Mouse (Mus musculus) hindbrain, embryonic 16.5 days (tissue): ENCODE data around the gene Prkci. TPM values are rescaled to one million over a fixed set of nuclear protein-coding genes. Genes with fewer than 3 reads are reported as not detected.

Experiments
- ATAC-seq: fragments of 200-750 bp; cut with Nextera tagmentation; 2 replicates; pipeline ENCODE4 v1.8.0; 2017; ENCODE audit warnings: moderate TSS enrichment, moderate library complexity
- H3K27ac ChIP-seq: fragments of 300-500 bp; sonication (generic); 2 replicates; pipeline ENCODE4 v1.5.1; 2014; ENCODE audit warnings: low read depth, mild to moderate bottlenecking, control low read depth, low read length, moderate library complexity
- H3K27me3 ChIP-seq: fragments of 300-500 bp; sonication (generic); replicated peaks from 2 replicates; pipeline ENCODE4 v1.6.1; 2014; ENCODE audit warnings: low read length; ENCODE audit not compliant: control insufficient read depth, insufficient read depth
- H3K36me3 ChIP-seq: fragments of 300-500 bp; sonication (generic); 2 replicates; pipeline ENCODE4 v1.6.1; 2014; ENCODE audit warnings: mild to moderate bottlenecking, low read length, moderate library complexity, mixed read lengths; ENCODE audit not compliant: control insufficient read depth, insufficient read depth
- H3K4me1 ChIP-seq: fragments of 300-500 bp; sonication (generic); 2 replicates; pipeline ENCODE4 v1.6.1; 2014; ENCODE audit warnings: low read depth, low read length; ENCODE audit not compliant: control insufficient read depth, insufficient read depth
- H3K4me2 ChIP-seq: fragments of 300-500 bp; sonication (generic); 2 replicates; pipeline ENCODE4 v1.6.1; 2014; ENCODE audit warnings: mild to moderate bottlenecking, low read length, control low read depth, moderate library complexity
- H3K4me3 ChIP-seq: fragments of 300-500 bp; sonication (generic); 2 replicates; pipeline ENCODE4 v1.5.1; 2014; ENCODE audit warnings: mild to moderate bottlenecking, low read length, control low read depth, moderate library complexity
- H3K9ac ChIP-seq: fragments of 300-500 bp; sonication (generic); 2 replicates; pipeline ENCODE4 v1.6.1; 2014; ENCODE audit warnings: low read depth, mild to moderate bottlenecking, control low read depth, low read length, moderate library complexity
- H3K9me3 ChIP-seq: fragments of 300-500 bp; sonication (generic); 2 replicates; pipeline ENCODE4 v1.6.1; 2014; ENCODE audit warnings: mild to moderate bottlenecking, low read length, moderate library complexity; ENCODE audit not compliant: control insufficient read depth
- WGBS: fragments of 180-500 bp; shearing (Covaris S2); extraction: QIAGEN DNeasy Blood & Tissue Kit; methylation state at CpG from one replicate; pipeline ENCODE4 v1.1.7; 2014; 5-methylcytosine and 5-hydroxymethylcytosine counted together
- polyA plus RNA-seq: library from polyadenylated mRNA; unstranded; fragments of >200 nt; fragmentation: Nextera tagmentation; extraction: Ambion mirVana; gene quantifications from 2 replicates; pipeline ENCODE4 v1.2.1, GENCODE M21; 2015

Gene Prkci
- polyA plus RNA-seq, 1 experiment from 2014 or later, result 25.3 TPM

GRCm38 (mm10) chr3:30965644-30966043 lies 29.9 kb upstream of the Prkci start:
- H3K9ac ChIP-seq, result no peak overlapping the region
- no peaks in the 10 kb centered on the region for H3K27me3 ChIP-seq
- no peak for ATAC-seq
- no peak overlapping the region for H3K4me2 ChIP-seq
- peaks cover 26% of the 10 kb centered on the region for H3K36me3 ChIP-seq
- H3K4me1 ChIP-seq, result peaks cover 5% of the 10 kb centered on the region
- no peaks in the 10 kb centered on the region for H3K9me3 ChIP-seq
- WGBS, result 95% methylated on average over 13 of the region's 13 CpGs
- H3K27ac ChIP-seq, result no peak overlapping the region
- no peak overlapping the region for H3K4me3 ChIP-seq

GRCm38 (mm10) chr3:30968531-30969092 lies 26.9 kb upstream of the Prkci start:
- peak overlapping the region; percentile 75 for H3K4me2 ChIP-seq
- H3K36me3 ChIP-seq, result peaks cover 9% of the 10 kb centered on the region
- ATAC-seq, result peak; percentile 65
- H3K9me3 ChIP-seq, result no peaks in the 10 kb centered on the region
- no peaks in the 10 kb centered on the region for H3K27me3 ChIP-seq
- H3K9ac ChIP-seq, result peak overlapping the region; percentile 97
- peak overlapping the region; percentile 93 for H3K27ac ChIP-seq
- H3K4me1 ChIP-seq, result peaks cover 5% of the 10 kb centered on the region
- under 1% methylated on average over 33 of the region's 54 CpGs for WGBS
- H3K4me3 ChIP-seq, result peak overlapping the region; percentile 99

- Histone ChIP-seq H3K4me3 (peak within 1 kb of the TSS; percentile 99), H3K9ac (peak within 1 kb of the TSS; percentile 97), H3K4me1 (peaks cover 5% of the 10 kb centered on the region), H3K9me3 (no peaks in the 10 kb centered on the region), H3K36me3 (peaks cover 4% of the 10 kb centered on the region), H3K27me3 (no peaks in the 10 kb centered on the region), H3K27ac (peak within 1 kb of the TSS; percentile 93), H3K4me2 (peak within 1 kb of the TSS; percentile 75)
- ATAC-seq, result peak; percentile 95
- WGBS, result under 1% methylated on average over 33 of the region's 34 CpGs
Measured at GRCm38 (mm10) chr3:30969104-30969581, 26.4 kb upstream of the Prkci start, which contains the start of gene Phc3. Phc3 (minus strand) TSS chr3:30969415.

GRCm38 (mm10) chr3:30975102-30975754 lies 20.3 kb upstream of the Prkci start:
- Histone ChIP-seq H3K27me3 (no peaks in the 10 kb centered on the region), H3K4me2 (no peak overlapping the region), H3K4me3 (no peak overlapping the region), H3K36me3 (no peaks in the 10 kb centered on the region), H3K27ac (no peak overlapping the region), H3K9ac (no peak overlapping the region), H3K4me1 (no peaks in the 10 kb centered on the region), H3K9me3 (no peaks in the 10 kb centered on the region)
- WGBS, result 44% methylated on average over 9 of the region's 9 CpGs
- ATAC-seq, result peak; percentile 30; the same call in 1 of the 2 replicates

GRCm38 (mm10) chr3:30976991-30977603 lies 18.4 kb upstream of the Prkci start:
- H3K36me3 ChIP-seq, result no peaks in the 10 kb centered on the region
- H3K27me3 ChIP-seq, result no peaks in the 10 kb centered on the region
- WGBS, result 54% methylated on average over 1 of the region's 1 CpGs
- H3K4me1 ChIP-seq, result no peaks in the 10 kb centered on the region
- H3K27ac ChIP-seq, result no peak overlapping the region
- no peak overlapping the region for H3K4me3 ChIP-seq
- ATAC-seq, result no peak
- H3K9ac ChIP-seq, result no peak overlapping the region
- H3K4me2 ChIP-seq, result no peak overlapping the region
- H3K9me3 ChIP-seq, result no peaks in the 10 kb centered on the region

- ATAC-seq, result no peak
- 82% methylated on average over 5 of the region's 5 CpGs for WGBS
Measured at GRCm38 (mm10) chr3:30981616-30982380, 13.7 kb upstream of the Prkci start.

GRCm38 (mm10) chr3:30982924-30983536 lies 12.5 kb upstream of the Prkci start:
- H3K9ac ChIP-seq, result no peak overlapping the region
- 77% methylated on average over 8 of the region's 8 CpGs for WGBS
- ATAC-seq, result no peak
- H3K36me3 ChIP-seq, result no peaks in the 10 kb centered on the region
- H3K27ac ChIP-seq, result no peak overlapping the region
- no peaks in the 10 kb centered on the region for H3K4me1 ChIP-seq
- H3K4me3 ChIP-seq, result no peak overlapping the region
- H3K9me3 ChIP-seq, result no peaks in the 10 kb centered on the region
- no peak overlapping the region for H3K4me2 ChIP-seq
- H3K27me3 ChIP-seq, result no peaks in the 10 kb centered on the region

More at GRCm38 (mm10) chr3:30981616-30982380, 13.7 kb upstream of the Prkci start:
- Histone ChIP-seq H3K36me3 (no peaks in the 10 kb centered on the region), H3K27ac (no peak overlapping the region), H3K9me3 (no peaks in the 10 kb centered on the region), H3K27me3 (no peaks in the 10 kb centered on the region), H3K4me3 (no peak overlapping the region), H3K4me2 (no peak overlapping the region), H3K4me1 (no peaks in the 10 kb centered on the region), H3K9ac (no peak overlapping the region)

- no peak for ATAC-seq
Measured at GRCm38 (mm10) chr3:30987396-30988318, 7.9 kb upstream of the Prkci start.

More at GRCm38 (mm10) chr3:30987396-30988318, 7.9 kb upstream of the Prkci start:
- Histone ChIP-seq H3K27me3 (no peaks in the 10 kb centered on the region), H3K9ac (no peak overlapping the region), H3K27ac (no peak overlapping the region), H3K4me3 (no peak overlapping the region), H3K36me3 (no peaks in the 10 kb centered on the region), H3K9me3 (no peaks in the 10 kb centered on the region), H3K4me2 (no peak overlapping the region), H3K4me1 (no peaks in the 10 kb centered on the region)
- 90% methylated on average over 9 of the region's 9 CpGs for WGBS
